Mouse (Mus musculus): ENCODE data around the gene Fbxo22. TPM values are rescaled to one million over a fixed set of nuclear protein-coding genes. Genes with fewer than 3 reads are reported as not detected.
A peak's percentile ranks its signal among the peaks of the same experiment; 100 is the strongest.
"Not testable (repeated sequence)": the region's sequence is repeated elsewhere in the genome, so short reads cannot be mapped to it uniquely, and the experiment has no call there.

The Fbxo22 gene
- polyA plus RNA-seq, 1 experiment, result 9.5 TPM

- H3K36me3 ChIP-seq (ENCODE audit: control insufficient read depth, insufficient read depth, low read length), result no peaks in the 10 kb centered on the region
- peaks cover 2% of the 10 kb centered on the region; the same call in 1 of the 2 replicates for H3K4me1 ChIP-seq (ENCODE audit: control insufficient read depth, insufficient read depth, insufficient read length)
- no peak for DNase-seq (ENCODE audit: low read depth in 1 of 2, low spot score in 2 of 2)
- WGBS, result 46% methylated on average over 3 of the region's 3 CpGs
- H3K27ac ChIP-seq (ENCODE audit: insufficient read depth, low read length), result no peak overlapping the region
- H3K27me3 ChIP-seq (ENCODE audit: control insufficient read depth, insufficient read depth, low read length), result no peaks in the 10 kb centered on the region
- H3K4me3 ChIP-seq (ENCODE audit: extremely low read depth, insufficient read depth, insufficient read length), result no peak overlapping the region
- TF ChIP-seq POLR2A (IDR thresholded peaks at IDR 0.05; ENCODE audit: low read depth, low read length) (no peak), CTCF (IDR thresholded peaks at IDR 0.05; ENCODE audit: extremely low read depth, insufficient read depth, insufficient read length, insufficient replicate concordance) (no peak)
Measured at GRCm38 (mm10) chr9:55244079-55244478, 35.4 kb downstream of the Fbxo22 start.

DNA sequence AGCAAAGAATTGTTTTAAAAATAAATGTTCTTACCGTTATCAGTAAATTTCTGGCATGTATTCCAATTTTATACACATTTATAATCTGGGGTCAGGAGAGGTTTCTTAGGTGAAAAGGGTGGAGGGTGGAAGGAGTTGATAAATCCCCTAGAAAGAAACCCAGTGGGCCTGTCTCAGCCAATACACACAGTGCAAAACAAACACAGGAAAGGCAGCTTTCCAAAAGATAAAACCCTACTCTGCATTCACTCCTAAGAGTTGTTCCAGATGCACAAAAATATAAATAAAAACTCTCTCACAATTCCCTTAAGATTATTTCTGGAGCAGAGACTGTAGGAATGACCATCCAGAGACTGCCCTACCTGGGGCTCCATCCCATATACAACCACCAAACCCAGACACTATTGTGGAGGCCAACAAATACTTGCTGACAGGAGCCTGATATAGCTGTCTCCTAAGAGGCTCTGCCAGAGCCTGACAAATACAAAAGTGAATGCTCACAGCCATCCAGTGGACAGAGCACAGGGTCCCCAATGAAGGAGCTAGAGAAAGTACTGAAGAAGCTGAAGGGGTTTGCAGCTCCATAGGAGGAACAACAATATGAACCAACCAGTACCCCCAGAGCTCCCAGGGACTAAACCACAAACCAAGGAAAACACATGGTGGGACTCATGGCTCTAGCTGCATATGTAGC lies 36.5 kb downstream of the Fbxo22 start:
- 88% methylated on average over 1 of the region's 1 CpGs for WGBS
- not testable (repeated sequence) for H3K27me3 ChIP-seq (ENCODE audit: control insufficient read depth, insufficient read depth, low read length); H3K4me3 ChIP-seq (ENCODE audit: extremely low read depth, insufficient read depth, insufficient read length); H3K27ac ChIP-seq (ENCODE audit: insufficient read depth, low read length); H3K36me3 ChIP-seq (ENCODE audit: control insufficient read depth, insufficient read depth, low read length); DNase-seq (ENCODE audit: low read depth in 1 of 2, low spot score in 2 of 2); H3K4me1 ChIP-seq (ENCODE audit: control insufficient read depth, insufficient read depth, insufficient read length)

DNA sequence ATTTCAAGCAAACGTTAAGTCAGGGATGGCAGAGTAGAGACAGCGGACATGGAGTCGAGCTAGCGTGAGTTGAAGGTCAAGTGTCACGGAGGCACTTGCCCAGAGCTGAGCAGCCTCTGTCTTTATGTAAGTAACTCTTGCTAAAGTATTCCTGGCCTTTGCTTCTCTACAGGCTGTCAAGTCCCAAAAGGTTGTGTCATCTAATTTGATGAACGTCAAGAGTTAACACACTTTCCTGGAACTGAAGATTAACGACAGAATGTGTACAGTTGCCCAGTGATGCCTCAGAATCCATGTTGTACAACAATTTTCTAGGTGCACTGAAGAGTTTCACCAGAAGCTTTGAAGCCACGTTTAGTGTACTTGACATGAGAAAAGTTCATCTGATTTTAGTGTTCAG lies 37.7 kb downstream of the Fbxo22 start:
- TF ChIP-seq POLR2A (IDR thresholded peaks at IDR 0.05; ENCODE audit: low read depth, low read length) (no peak), CTCF (IDR thresholded peaks at IDR 0.05; ENCODE audit: extremely low read depth, insufficient read depth, insufficient read length, insufficient replicate concordance) (no peak)
- H3K27ac ChIP-seq (ENCODE audit: insufficient read depth, low read length), result no peak overlapping the region
- no peak overlapping the region for H3K4me3 ChIP-seq (ENCODE audit: extremely low read depth, insufficient read depth, insufficient read length)
- peaks cover 2% of the 10 kb centered on the region; the same call in 1 of the 2 replicates for H3K4me1 ChIP-seq (ENCODE audit: control insufficient read depth, insufficient read depth, insufficient read length)
- H3K27me3 ChIP-seq (ENCODE audit: control insufficient read depth, insufficient read depth, low read length), result no peaks in the 10 kb centered on the region
- no peaks in the 10 kb centered on the region for H3K36me3 ChIP-seq (ENCODE audit: control insufficient read depth, insufficient read depth, low read length)
- no peak for DNase-seq (ENCODE audit: low read depth in 1 of 2, low spot score in 2 of 2)
- 81% methylated on average over 8 of the region's 8 CpGs for WGBS

GRCm38 (mm10) chr9:55246918-55247317 lies 38.2 kb downstream of the Fbxo22 start:
- Histone ChIP-seq H3K36me3 (ENCODE audit: control insufficient read depth, insufficient read depth, low read length) (no peaks in the 10 kb centered on the region), H3K4me3 (ENCODE audit: extremely low read depth, insufficient read depth, insufficient read length) (no peak overlapping the region), H3K4me1 (ENCODE audit: control insufficient read depth, insufficient read depth, insufficient read length) (no peaks in the 10 kb centered on the region), H3K27ac (ENCODE audit: insufficient read depth, low read length) (no peak overlapping the region), H3K27me3 (ENCODE audit: control insufficient read depth, insufficient read depth, low read length) (no peaks in the 10 kb centered on the region)
- TF ChIP-seq POLR2A (IDR thresholded peaks at IDR 0.05; ENCODE audit: low read depth, low read length), result no peak
- no peak for TF ChIP-seq CTCF (IDR thresholded peaks at IDR 0.05; ENCODE audit: extremely low read depth, insufficient read depth, insufficient read length, insufficient replicate concordance)
- 90% methylated on average over 4 of the region's 4 CpGs for WGBS
- no peak for DNase-seq (ENCODE audit: low read depth in 1 of 2, low spot score in 2 of 2)

DNA sequence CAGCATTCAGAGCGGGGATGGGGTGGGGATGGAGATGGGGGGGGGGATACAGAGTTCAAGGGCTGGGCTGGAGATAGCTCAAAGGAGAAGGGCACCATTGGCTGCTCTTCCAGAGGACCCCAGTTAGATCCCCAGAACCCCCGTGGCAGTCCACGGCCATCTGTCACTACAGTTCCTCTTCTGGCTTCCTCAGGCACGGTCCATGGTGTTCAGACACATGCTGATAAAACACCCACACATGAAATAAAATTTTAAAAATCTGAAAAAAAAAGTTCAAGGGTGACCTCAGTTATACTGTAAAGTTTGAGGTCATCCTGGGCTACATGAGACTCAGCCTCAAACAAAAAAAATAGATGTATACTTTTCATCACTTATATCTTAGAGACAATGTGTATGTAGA lies 39.7 kb downstream of the Fbxo22 start:
- TF ChIP-seq POLR2A (IDR thresholded peaks at IDR 0.05; ENCODE audit: low read depth, low read length), result no peak
- TF ChIP-seq CTCF (IDR thresholded peaks at IDR 0.05; ENCODE audit: extremely low read depth, insufficient read depth, insufficient read length, insufficient replicate concordance), result no peak
- WGBS, result 24% methylated on average over 4 of the region's 4 CpGs
- Histone ChIP-seq H3K27ac (ENCODE audit: insufficient read depth, low read length) (no peak overlapping the region), H3K27me3 (ENCODE audit: control insufficient read depth, insufficient read depth, low read length) (no peaks in the 10 kb centered on the region), H3K36me3 (ENCODE audit: control insufficient read depth, insufficient read depth, low read length) (no peaks in the 10 kb centered on the region), H3K4me3 (ENCODE audit: extremely low read depth, insufficient read depth, insufficient read length) (no peak overlapping the region), H3K4me1 (ENCODE audit: control insufficient read depth, insufficient read depth, insufficient read length) (no peaks in the 10 kb centered on the region)
- DNase-seq (ENCODE audit: low read depth in 1 of 2, low spot score in 2 of 2), result no peak

GRCm38 (mm10) chr9:55250595-55251247 lies 42.0 kb downstream of the Fbxo22 start:
- 77% methylated on average over 6 of the region's 6 CpGs for WGBS
- Histone ChIP-seq H3K27me3 (ENCODE audit: control insufficient read depth, insufficient read depth, low read length) (no peaks in the 10 kb centered on the region), H3K36me3 (ENCODE audit: control insufficient read depth, insufficient read depth, low read length) (no peaks in the 10 kb centered on the region), H3K4me1 (ENCODE audit: control insufficient read depth, insufficient read depth, insufficient read length) (no peaks in the 10 kb centered on the region), H3K27ac (ENCODE audit: insufficient read depth, low read length) (no peak overlapping the region), H3K4me3 (ENCODE audit: extremely low read depth, insufficient read depth, insufficient read length) (no peak overlapping the region)
- no peak for TF ChIP-seq CTCF (IDR thresholded peaks at IDR 0.05; ENCODE audit: extremely low read depth, insufficient read depth, insufficient read length, insufficient replicate concordance)
- DNase-seq (ENCODE audit: low read depth in 1 of 2, low spot score in 2 of 2), result no peak

- H3K4me3 ChIP-seq (ENCODE audit: extremely low read depth, insufficient read depth, insufficient read length); DNase-seq (ENCODE audit: low read depth in 1 of 2, low spot score in 2 of 2); H3K36me3 ChIP-seq (ENCODE audit: control insufficient read depth, insufficient read depth, low read length); H3K27ac ChIP-seq (ENCODE audit: insufficient read depth, low read length); H3K4me1 ChIP-seq (ENCODE audit: control insufficient read depth, insufficient read depth, insufficient read length); H3K27me3 ChIP-seq (ENCODE audit: control insufficient read depth, insufficient read depth, low read length): not testable (repeated sequence)
- 51% methylated on average over 2 of the region's 2 CpGs for WGBS
- TF ChIP-seq CTCF (IDR thresholded peaks at IDR 0.05; ENCODE audit: extremely low read depth, insufficient read depth, insufficient read length, insufficient replicate concordance), result peak; percentile 19; the same call in 1 of the 2 replicates
Measured at GRCm38 (mm10) chr9:55252097-55252496, 43.4 kb downstream of the Fbxo22 start.

All from spleen, adult 2 months (tissue).